Mouse (Mus musculus): ENCODE data around the gene Reep3. TPM values are rescaled to one million over a fixed set of nuclear protein-coding genes. Genes with fewer than 3 reads are reported as not detected.

Reep3 gene
- polyA plus RNA-seq, 1 experiment from 2014 or later, result 35.1 TPM

DNA sequence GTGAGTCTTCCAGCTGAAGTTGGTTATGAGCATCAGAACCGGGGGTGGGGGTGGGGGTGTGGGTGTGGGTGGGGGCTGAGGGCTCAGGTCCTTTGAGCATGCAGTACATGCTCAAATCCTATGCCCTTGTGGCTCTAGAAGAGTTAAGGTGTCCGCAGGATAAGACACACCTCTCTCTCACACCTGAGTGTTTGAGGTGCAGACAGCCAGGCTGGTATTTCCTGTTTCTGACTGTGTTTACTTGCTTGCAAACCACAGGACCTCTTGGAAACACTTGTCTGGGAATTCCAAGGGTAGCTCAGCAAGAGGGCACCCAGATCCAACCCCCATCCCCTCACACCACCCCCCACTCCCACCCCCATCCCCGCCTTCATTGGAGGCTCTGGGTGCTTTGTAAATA is 106.2 kb downstream of the Reep3 start:
- Histone ChIP-seq H3K4me3 (no peak overlapping the region), H3K27me3 (ENCODE audit: insufficient read depth, poor library complexity, severe bottlenecking) (no peaks in the 10 kb centered on the region), H3K36me3 (no peaks in the 10 kb centered on the region), H3K4me1 (replicated peaks) (peaks cover 10% of the 10 kb centered on the region), H3K27ac (no peak overlapping the region), H3K9me3 (peaks cover 15% of the 10 kb centered on the region)
- 81% methylated on average over 3 of the region's 3 CpGs for WGBS
- no peak for DNase-seq (ENCODE audit: low spot score)

DNA sequence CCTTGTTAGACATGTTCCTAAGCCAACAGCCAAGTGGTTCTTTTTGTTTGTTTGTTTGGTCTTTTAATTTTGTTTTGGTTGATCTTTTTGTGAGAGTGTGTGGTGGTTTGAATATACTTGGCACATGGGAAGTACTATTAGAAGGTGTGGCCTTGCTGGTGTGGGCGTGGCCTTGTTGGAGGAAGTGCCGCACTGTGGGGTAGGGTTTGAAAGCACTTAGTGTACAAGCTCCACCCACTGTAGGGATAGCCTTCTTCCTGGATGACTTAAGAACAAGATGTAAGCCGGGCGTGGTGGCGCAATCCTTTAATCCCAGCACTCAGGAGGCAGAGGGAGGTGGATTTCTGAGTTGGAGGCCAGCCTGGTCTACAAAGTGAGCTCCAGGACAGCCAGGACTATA is 113.7 kb downstream of the Reep3 start:
- DNase-seq (ENCODE audit: low spot score), result no peak
- Histone ChIP-seq H3K27ac (no peak overlapping the region), H3K4me1 (replicated peaks) (no peaks in the 10 kb centered on the region), H3K4me3 (no peak overlapping the region), H3K27me3 (ENCODE audit: insufficient read depth, poor library complexity, severe bottlenecking) (no peaks in the 10 kb centered on the region), H3K9me3 (no peaks in the 10 kb centered on the region), H3K36me3 (no peaks in the 10 kb centered on the region)
- 91% methylated on average over 5 of the region's 5 CpGs for WGBS

DNA sequence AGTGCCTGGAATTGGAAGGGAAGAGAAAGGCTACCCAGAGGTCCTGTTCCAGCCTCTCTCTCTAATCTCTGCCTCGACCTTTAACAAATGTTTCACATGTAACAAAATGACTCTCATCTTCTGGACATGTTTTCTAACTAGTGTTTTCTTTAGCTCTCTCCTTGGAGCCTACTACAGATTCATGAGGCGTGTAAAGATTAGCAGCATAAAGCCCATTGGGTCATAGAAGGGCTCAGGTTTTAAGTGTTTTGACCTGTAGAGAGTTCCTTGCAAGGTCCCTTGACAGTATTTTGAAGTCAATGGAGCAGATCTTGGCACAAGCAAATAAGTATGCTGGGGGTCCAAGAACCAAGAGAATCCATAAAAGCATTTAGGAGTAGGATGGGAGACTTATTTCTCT is 118.5 kb downstream of the Reep3 start:
- Histone ChIP-seq H3K36me3 (no peaks in the 10 kb centered on the region), H3K27me3 (ENCODE audit: insufficient read depth, poor library complexity, severe bottlenecking) (no peaks in the 10 kb centered on the region), H3K9me3 (no peaks in the 10 kb centered on the region), H3K4me3 (no peak overlapping the region), H3K4me1 (replicated peaks) (no peaks in the 10 kb centered on the region), H3K27ac (no peak overlapping the region)
- WGBS, result 81% methylated on average over 2 of the region's 2 CpGs
- DNase-seq (ENCODE audit: low spot score), result no peak

DNA sequence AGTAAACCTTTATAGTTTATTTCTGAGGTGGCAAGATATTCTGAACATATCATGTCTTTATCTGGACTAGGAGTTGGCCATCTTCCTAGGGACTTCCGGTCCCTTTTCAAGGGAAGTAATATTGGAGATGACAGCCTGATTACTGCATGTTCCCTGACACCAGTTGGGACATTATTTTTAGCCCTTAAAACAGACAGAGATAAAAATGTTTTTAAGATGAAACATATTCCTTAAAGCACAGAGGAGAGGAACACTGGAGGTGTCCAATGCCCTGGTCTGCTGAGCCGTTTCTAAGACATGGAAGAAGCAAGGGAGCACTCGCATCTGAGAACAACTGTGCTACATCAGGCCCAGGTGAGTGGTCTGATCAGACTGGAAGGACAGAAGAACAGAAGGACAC is 119.7 kb downstream of the Reep3 start:
- 95% methylated on average over 3 of the region's 3 CpGs for WGBS

DNA sequence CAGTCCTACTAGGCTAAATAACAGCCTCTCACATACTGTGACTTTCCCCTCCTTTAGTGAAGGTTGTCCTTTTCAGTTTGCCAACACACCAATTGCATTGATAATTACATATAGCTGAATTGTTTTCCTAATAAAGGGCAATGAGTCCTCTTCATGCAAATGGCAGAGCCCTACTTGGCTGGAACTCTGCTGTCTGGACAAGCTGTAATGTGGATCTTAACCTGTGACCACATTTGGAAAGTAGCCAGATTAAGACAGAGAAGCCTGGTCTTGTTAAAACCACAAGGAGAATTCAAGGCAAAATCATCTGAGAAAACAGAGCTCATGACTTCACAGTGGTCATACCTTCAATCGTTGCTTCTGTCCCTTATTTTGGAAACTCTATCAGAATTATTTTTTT is 121.3 kb downstream of the Reep3 start:
- H3K9me3 ChIP-seq, result no peaks in the 10 kb centered on the region

More for the DNA sequence above, 119.7 kb downstream of the Reep3 start:
- Histone ChIP-seq H3K4me1 (replicated peaks) (no peaks in the 10 kb centered on the region), H3K36me3 (no peaks in the 10 kb centered on the region), H3K27ac (no peak overlapping the region), H3K27me3 (ENCODE audit: insufficient read depth, poor library complexity, severe bottlenecking) (no peaks in the 10 kb centered on the region), H3K9me3 (no peaks in the 10 kb centered on the region), H3K4me3 (no peak overlapping the region)
- DNase-seq (ENCODE audit: low spot score), result no peak

DNA sequence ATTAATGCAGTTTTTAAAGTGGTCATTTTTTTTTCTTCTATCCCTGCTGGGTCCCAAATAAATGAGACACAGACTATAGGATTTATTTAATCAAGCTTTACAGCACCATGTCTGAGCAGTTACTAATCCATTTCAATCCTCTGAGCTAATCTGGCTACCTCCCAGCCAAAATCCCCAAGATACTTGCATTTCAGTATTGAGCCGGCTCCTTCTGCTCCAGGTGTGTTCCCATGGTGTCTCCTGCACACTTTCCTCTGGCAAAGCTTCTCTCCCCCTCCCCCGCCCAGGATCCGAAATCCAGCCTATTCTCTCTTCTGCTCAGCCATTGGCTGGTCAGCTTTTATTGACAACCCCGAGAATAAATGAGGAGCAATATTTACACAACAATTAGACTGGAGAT is 122.3 kb downstream of the Reep3 start:
- no peaks in the 10 kb centered on the region for H3K9me3 ChIP-seq
- no peaks in the 10 kb centered on the region for H3K4me1 ChIP-seq (replicated peaks)
- DNase-seq (ENCODE audit: low spot score), result no peak
- 72% methylated on average over 4 of the region's 4 CpGs for WGBS
- H3K4me3 ChIP-seq, result no peak overlapping the region
- no peaks in the 10 kb centered on the region for H3K36me3 ChIP-seq
- no peak overlapping the region for H3K27ac ChIP-seq
- no peaks in the 10 kb centered on the region for H3K27me3 ChIP-seq (ENCODE audit: insufficient read depth, poor library complexity, severe bottlenecking)

More for the DNA sequence above, 121.3 kb downstream of the Reep3 start:
- H3K36me3 ChIP-seq, result no peaks in the 10 kb centered on the region
- no peaks in the 10 kb centered on the region for H3K4me1 ChIP-seq (replicated peaks)
- no peaks in the 10 kb centered on the region for H3K27me3 ChIP-seq (ENCODE audit: insufficient read depth, poor library complexity, severe bottlenecking)
- no peak overlapping the region for H3K4me3 ChIP-seq
- no peak overlapping the region for H3K27ac ChIP-seq
- 93% methylated on average over 1 of the region's 1 CpGs for WGBS
- DNase-seq (ENCODE audit: low spot score), result no peak

DNA sequence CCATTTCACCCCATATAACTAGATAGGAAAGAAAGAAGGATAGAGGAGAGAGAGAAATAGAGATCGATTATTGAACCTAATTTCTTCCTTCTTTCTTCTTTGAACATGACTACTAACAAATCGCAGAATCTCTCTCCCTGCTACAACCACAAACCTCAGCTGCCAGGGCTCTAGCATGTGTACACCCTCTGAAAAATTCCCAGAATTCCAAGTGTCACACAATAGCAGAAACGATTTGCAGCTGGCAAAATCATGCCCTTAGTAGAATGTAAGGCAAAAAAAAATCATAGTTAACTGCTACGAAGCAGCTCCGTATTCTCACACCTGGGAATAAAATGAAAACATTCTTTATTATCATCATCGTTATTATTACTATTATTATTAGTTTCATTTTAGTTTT is 122.9 kb downstream of the Reep3 start:
- DNase-seq (ENCODE audit: low spot score), result no peak
- Histone ChIP-seq H3K9me3 (no peaks in the 10 kb centered on the region), H3K27me3 (ENCODE audit: insufficient read depth, poor library complexity, severe bottlenecking) (no peaks in the 10 kb centered on the region), H3K4me3 (no peak overlapping the region), H3K4me1 (replicated peaks) (peaks cover 3% of the 10 kb centered on the region), H3K27ac (no peak overlapping the region), H3K36me3 (no peaks in the 10 kb centered on the region)
- WGBS, result 88% methylated on average over 6 of the region's 6 CpGs

DNA sequence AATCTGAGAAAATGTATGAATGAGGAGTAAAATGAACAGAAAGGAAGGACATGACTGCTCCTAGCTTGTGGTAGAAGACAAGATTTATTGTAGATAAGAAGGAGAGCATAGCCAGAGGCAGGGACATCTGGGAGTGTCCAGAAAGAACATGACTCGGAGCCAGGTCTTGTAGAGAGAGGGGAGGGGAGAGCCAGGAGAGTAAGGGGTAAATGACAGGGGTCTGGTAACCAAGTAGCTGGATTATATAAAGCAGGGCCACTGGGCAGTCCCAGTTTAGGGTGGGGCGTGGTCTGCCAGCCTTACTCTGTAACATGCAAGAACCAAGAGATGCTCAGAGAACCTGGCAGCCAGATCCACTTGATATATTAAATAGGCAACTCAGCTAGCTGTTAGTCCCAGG is 123.5 kb downstream of the Reep3 start:
- no peak for DNase-seq (ENCODE audit: low spot score)
- H3K4me1 ChIP-seq (replicated peaks), result peaks cover 9% of the 10 kb centered on the region
- H3K27ac ChIP-seq, result no peak overlapping the region
- no peak overlapping the region for H3K4me3 ChIP-seq
- no peaks in the 10 kb centered on the region for H3K9me3 ChIP-seq
- no peaks in the 10 kb centered on the region for H3K27me3 ChIP-seq (ENCODE audit: insufficient read depth, poor library complexity, severe bottlenecking)
- H3K36me3 ChIP-seq, result no peaks in the 10 kb centered on the region
- 67% methylated on average over 2 of the region's 2 CpGs for WGBS

DNA sequence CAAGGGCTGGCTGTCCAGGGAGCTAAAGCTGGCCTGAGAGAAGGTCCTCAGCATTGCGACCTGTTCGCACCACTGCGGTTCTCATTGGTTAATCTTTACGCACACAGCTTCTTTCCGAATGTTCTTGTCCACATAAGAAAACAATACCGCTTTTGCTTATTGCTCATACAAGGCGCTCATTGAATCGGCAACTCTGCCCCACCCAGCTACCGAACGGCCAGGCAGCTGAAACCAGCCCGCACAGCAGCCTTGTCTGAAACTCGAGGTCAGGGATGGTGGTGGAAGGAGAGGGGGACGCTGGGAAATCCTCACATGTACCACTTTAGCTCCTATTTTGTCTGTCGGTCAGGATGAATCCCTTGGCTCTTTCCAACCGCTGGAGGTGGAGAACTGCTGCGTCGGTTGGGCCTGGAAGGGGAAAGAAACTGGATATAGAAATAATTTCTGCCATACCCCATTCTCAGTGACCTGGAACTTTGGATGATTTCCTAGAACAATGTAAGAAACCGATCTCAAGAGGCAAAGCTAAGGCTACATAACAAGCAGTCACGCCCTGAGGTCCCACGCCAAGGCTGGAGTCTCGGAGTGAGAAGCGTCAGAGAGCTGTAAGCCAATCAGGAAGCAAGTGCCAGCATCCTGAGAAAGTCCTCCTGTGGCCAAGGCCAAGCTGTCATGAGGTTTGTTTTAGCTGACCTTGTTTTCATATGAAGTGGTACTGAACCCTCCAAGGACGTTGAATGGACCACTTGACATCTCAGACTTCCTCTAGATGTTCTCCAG is 126.2 kb downstream of the Reep3 start:
- Histone ChIP-seq H3K36me3 (no peaks in the 10 kb centered on the region), H3K9me3 (peaks cover 3% of the 10 kb centered on the region; the same call in 1 of the 2 replicates), H3K4me1 (replicated peaks) (peaks cover 19% of the 10 kb centered on the region), H3K27ac (no peak overlapping the region), H3K27me3 (ENCODE audit: insufficient read depth, poor library complexity, severe bottlenecking) (no peaks in the 10 kb centered on the region), H3K4me3 (no peak overlapping the region)
- 93% methylated on average over 23 of the region's 23 CpGs for WGBS
- DNase-seq (ENCODE audit: low spot score), result no peak

DNA sequence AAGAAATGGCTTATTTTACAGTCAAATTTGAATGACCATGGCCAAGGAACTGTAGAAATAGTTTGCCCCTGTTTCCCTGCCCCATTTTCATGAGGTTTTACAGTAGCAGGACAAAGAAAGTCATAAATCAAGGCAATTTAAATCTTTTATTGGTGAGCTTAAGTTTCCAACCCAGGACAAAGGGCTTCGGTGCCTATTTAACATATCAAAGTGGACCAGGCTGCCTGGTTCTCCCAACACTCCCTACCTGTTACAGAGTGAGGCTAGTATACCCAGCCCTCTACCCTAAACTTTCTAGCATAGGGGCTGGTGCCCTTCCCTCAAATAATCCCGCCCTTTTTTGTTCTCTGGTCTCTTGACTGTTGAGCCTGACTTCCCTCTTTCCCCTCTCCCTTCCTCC is 127.2 kb downstream of the Reep3 start:
- Histone ChIP-seq H3K27ac (no peak overlapping the region), H3K4me3 (no peak overlapping the region), H3K36me3 (no peaks in the 10 kb centered on the region), H3K27me3 (ENCODE audit: insufficient read depth, poor library complexity, severe bottlenecking) (no peaks in the 10 kb centered on the region), H3K9me3 (peaks cover 3% of the 10 kb centered on the region; the same call in 1 of the 2 replicates), H3K4me1 (replicated peaks) (peaks cover 19% of the 10 kb centered on the region)
- WGBS, result 51% methylated on average over 2 of the region's 2 CpGs
- DNase-seq (ENCODE audit: low spot score), result no peak

DNA sequence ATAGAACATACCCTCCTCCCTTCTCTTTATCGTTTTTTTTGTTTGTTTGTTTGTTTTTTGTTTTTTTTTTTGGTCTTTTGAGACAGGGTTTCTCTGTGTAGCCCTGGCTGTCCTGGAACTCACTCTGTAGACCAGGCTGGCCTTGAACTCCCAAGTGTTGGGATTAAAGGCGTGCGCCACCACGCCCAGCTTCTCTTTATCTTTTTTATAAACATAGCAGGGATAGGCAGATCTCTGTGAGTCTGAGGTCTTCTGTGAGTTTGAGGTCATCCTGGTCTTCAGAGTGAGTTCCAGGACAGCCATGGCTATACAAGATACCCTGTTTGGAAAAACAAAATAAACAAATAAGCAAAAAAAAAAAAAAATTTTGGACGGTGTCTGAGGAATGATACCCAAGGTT is 127.7 kb downstream of the Reep3 start:
- H3K36me3 ChIP-seq, result no peaks in the 10 kb centered on the region
- no peak overlapping the region for H3K4me3 ChIP-seq
- H3K27me3 ChIP-seq (ENCODE audit: insufficient read depth, poor library complexity, severe bottlenecking), result no peaks in the 10 kb centered on the region
- no peak for DNase-seq (ENCODE audit: low spot score)
- peak overlapping the region; percentile 73 for H3K27ac ChIP-seq
- H3K9me3 ChIP-seq, result peaks cover 3% of the 10 kb centered on the region; the same call in 1 of the 2 replicates
- H3K4me1 ChIP-seq (replicated peaks), result peaks cover 19% of the 10 kb centered on the region
- 76% methylated on average over 5 of the region's 5 CpGs for WGBS

DNA sequence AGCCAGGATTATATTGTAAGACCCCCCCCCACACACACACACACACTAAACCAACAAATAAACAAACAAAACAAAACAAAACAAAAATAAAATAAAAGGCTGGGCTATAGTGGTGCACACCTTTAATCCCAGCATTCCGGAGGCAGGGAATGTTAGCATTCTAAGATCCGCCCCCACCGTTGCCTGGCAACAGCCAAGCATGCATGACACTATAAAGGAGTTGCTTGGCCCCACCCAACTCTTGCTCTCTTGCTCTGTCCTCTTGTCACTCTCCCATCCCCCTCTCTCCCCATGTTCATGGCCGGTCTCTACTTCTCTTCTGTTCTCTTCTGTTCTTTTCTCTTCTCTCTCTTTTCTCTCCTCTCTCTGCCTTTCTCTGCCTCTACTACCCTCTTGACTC is 128.2 kb downstream of the Reep3 start:
- peak; percentile 62 for DNase-seq (ENCODE audit: low spot score)
- 20% methylated on average over 4 of the region's 4 CpGs for WGBS
- peaks cover 3% of the 10 kb centered on the region; the same call in 1 of the 2 replicates for H3K9me3 ChIP-seq
- H3K27ac ChIP-seq, result peak overlapping the region; percentile 73
- no peak overlapping the region for H3K4me3 ChIP-seq
- no peaks in the 10 kb centered on the region for H3K36me3 ChIP-seq
- no peaks in the 10 kb centered on the region for H3K27me3 ChIP-seq (ENCODE audit: insufficient read depth, poor library complexity, severe bottlenecking)
- peaks cover 19% of the 10 kb centered on the region for H3K4me1 ChIP-seq (replicated peaks)

DNA sequence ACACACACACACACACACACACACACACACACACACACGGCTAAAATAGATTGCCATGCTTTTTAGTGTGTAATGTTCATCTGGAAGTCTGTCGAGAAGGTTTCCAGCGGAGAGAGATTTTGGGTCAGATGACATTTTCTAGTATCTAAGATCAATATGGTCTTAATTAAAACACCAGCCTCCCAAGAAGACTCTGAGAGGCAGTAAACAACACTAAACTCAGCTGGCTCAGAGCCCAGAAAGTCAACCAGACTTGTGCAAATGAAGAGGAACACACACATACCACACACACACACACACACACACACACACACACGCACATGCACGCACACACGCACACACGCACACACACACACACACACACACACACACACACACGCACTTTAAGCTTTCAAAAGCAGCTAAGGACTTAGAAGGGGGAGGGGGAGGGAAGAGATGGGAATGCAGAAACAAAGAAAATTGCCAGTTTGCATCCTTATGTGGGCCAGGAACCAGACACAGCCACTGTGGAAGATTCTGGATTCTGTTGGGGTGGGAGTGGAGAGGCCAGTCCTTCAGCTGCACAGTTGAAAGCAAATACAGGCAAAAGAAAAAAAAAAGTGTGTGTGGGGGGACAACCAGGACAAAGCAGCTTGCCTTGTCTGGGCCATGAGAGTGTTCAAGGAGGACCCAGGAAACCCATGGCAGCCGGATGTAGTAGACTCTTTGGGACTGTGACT is 130.2 kb downstream of the Reep3 start:
- no peak for DNase-seq (ENCODE audit: low spot score)
- no peaks in the 10 kb centered on the region for H3K27me3 ChIP-seq (ENCODE audit: insufficient read depth, poor library complexity, severe bottlenecking)
- H3K27ac ChIP-seq, result 0 out of 2 replicates have a peak overlapping the region, but pooled peaks have one; percentile 35
- H3K36me3 ChIP-seq, result no peaks in the 10 kb centered on the region
- H3K4me1 ChIP-seq (replicated peaks), result peaks cover 19% of the 10 kb centered on the region
- WGBS, result 88% methylated on average over 9 of the region's 9 CpGs
- no peak overlapping the region for H3K4me3 ChIP-seq
- peaks cover 3% of the 10 kb centered on the region; the same call in 1 of the 2 replicates for H3K9me3 ChIP-seq

All from hindbrain, embryonic 10.5 days (tissue).